Mouse (Mus musculus) MEL (cell line): ENCODE data around the gene Ift22. TPM values are rescaled to one million over a fixed set of nuclear protein-coding genes. Genes with fewer than 3 reads are reported as not detected.
A peak's percentile ranks its signal among the peaks of the same experiment; 100 is the strongest.
"Not testable (repeated sequence)": the region's sequence is repeated elsewhere in the genome, so short reads cannot be mapped to it uniquely, and the experiment has no call there.

ENCODE experiments used
- DNase-seq: peaks from one replicate; pipeline ENCODE4 v3.0.0; 2011; ENCODE audit warnings: low read depth, low spot score
- H3K27ac ChIP-seq: 2 replicates; pipeline ENCODE4 v1.5.1; 2012; ENCODE audit warnings: low read depth, mild to moderate bottlenecking, control low read depth, low read length, moderate library complexity; ENCODE audit not compliant: control insufficient read depth
- H3K27me3 ChIP-seq, 2 experiments: fragments of 150-350 bp in 1 of 2; sonication (generic) in 1 of 2; 2 replicates each; pipeline ENCODE4 v1.6.1; 2012; ENCODE audit warnings: low read length in 2 of 2, mild to moderate bottlenecking in 2 of 2, improper control_type of control experiment in 1 of 2, moderate library complexity in 1 of 2; ENCODE audit not compliant: insufficient read depth in 2 of 2, control insufficient read depth in 1 of 2
- H3K36me3 ChIP-seq, 2 experiments: 2 replicates each; pipeline ENCODE4 v1.6.1; 2012 to 2014; ENCODE audit warnings: low read length in 2 of 2, improper control_type of control experiment in 1 of 2, inconsistent platforms in 1 of 2, mild to moderate bottlenecking in 1 of 2; ENCODE audit not compliant: insufficient read depth in 2 of 2, control insufficient read depth in 1 of 2
- H3K4me1 ChIP-seq, 2 experiments: fragments of 150-350 bp in 1 of 2; sonication (generic) in 1 of 2; 2 replicates each; pipeline ENCODE4 v1.6.1; 2012; ENCODE audit warnings: low read length in 2 of 2, improper control_type of control experiment in 1 of 2, mild to moderate bottlenecking in 1 of 2; ENCODE audit not compliant: insufficient read depth in 2 of 2, control insufficient read depth in 1 of 2
- H3K4me3 ChIP-seq, 2 experiments: fragments of 150-350 bp in 1 of 2; sonication (generic) in 1 of 2; 2 replicates each; pipeline ENCODE4 v1.5.1; 2012; ENCODE audit warnings: low read depth in 2 of 2, low read length in 2 of 2, mild to moderate bottlenecking in 2 of 2, moderate library complexity in 2 of 2, control low read depth in 1 of 2, improper control_type of control experiment in 1 of 2; ENCODE audit not compliant: control insufficient read depth in 1 of 2, insufficient read depth in 1 of 2
- H3K79me2 ChIP-seq: 2 replicates; pipeline ENCODE4 v1.6.1; 2012; ENCODE audit warnings: mild to moderate bottlenecking, low read length, moderate library complexity; ENCODE audit not compliant: control insufficient read depth, poor library complexity, insufficient read depth
- H3K9ac ChIP-seq: 2 replicates; pipeline ENCODE4 v1.6.1; 2012; ENCODE audit warnings: low read depth, mild to moderate bottlenecking, control low read depth, low read length, moderate library complexity; ENCODE audit not compliant: control insufficient read depth, poor library complexity, severe bottlenecking
- H3K9me3 ChIP-seq: fragments of 150-350 bp; sonication (generic); replicated peaks from 2 replicates; pipeline ENCODE4 v1.6.1; 2012; ENCODE audit warnings: mild to moderate bottlenecking, low read length, improper control_type of control experiment, moderate library complexity; ENCODE audit not compliant: insufficient read depth
- BHLHE40 ChIP-seq: IDR thresholded peaks from 2 replicates; pipeline ENCODE4 v1.6.1; 2012; ENCODE audit warnings: low read depth, mild to moderate bottlenecking, inconsistent platforms, low read length, improper control_type of control experiment, borderline replicate concordance
- CHD1 ChIP-seq: IDR thresholded peaks from 2 replicates; pipeline ENCODE4 v1.6.1; 2012; ENCODE audit warnings: low read depth, mild to moderate bottlenecking, inconsistent platforms, low read length, improper control_type of control experiment
- CTCF ChIP-seq, 3 experiments: IDR thresholded peaks in 2 of 3; conservative IDR thresholded peaks in 1 of 3; 2 replicates each; pipeline ENCODE4 v1.5.1; 2011 to 2012; ENCODE audit warnings: low read length in 3 of 3, low read depth in 2 of 3, mild to moderate bottlenecking in 2 of 3, improper control_type of control experiment in 1 of 3, inconsistent platforms in 1 of 3, mixed read lengths in 1 of 3, moderate library complexity in 1 of 3; ENCODE audit not compliant: control insufficient read depth in 1 of 3, insufficient read depth in 1 of 3, poor library complexity in 1 of 3, severe bottlenecking in 1 of 3
- E2F4 ChIP-seq: IDR thresholded peaks from 2 replicates; pipeline ENCODE4 v1.6.1; 2011; ENCODE audit warnings: low read depth, low read length, improper control_type of control experiment, borderline replicate concordance
- ELF1 ChIP-seq: IDR thresholded peaks from 2 replicates; pipeline ENCODE4 v1.6.1; 2014; ENCODE audit warnings: low read depth, mild to moderate bottlenecking, inconsistent platforms, low read length, improper control_type of control experiment, moderate library complexity
- EP300 ChIP-seq, 2 experiments: IDR thresholded peaks; 2 replicates each; pipeline ENCODE4 v1.6.1; 2011; ENCODE audit warnings: improper control_type of control experiment in 2 of 2, low read length in 2 of 2, low read depth in 1 of 2, mild to moderate bottlenecking in 1 of 2
- ETS1 ChIP-seq: IDR thresholded peaks from 2 replicates; pipeline ENCODE4 v1.6.1; 2012; ENCODE audit warnings: low read depth, mild to moderate bottlenecking, inconsistent platforms, low read length, improper control_type of control experiment, moderate library complexity
- GABPA ChIP-seq: IDR thresholded peaks from 2 replicates; pipeline ENCODE4 v1.6.1; 2012; ENCODE audit warnings: low read depth, mild to moderate bottlenecking, inconsistent platforms, low read length, improper control_type of control experiment, moderate library complexity
- GATA1 ChIP-seq: IDR thresholded peaks from 2 replicates; pipeline ENCODE4 v1.6.1; 2011; ENCODE audit warnings: low read depth, low read length, improper control_type of control experiment
- HCFC1 ChIP-seq: IDR thresholded peaks from 2 replicates; pipeline ENCODE4 v1.6.1; 2012; ENCODE audit warnings: low read depth, mild to moderate bottlenecking, inconsistent platforms, low read length, improper control_type of control experiment, moderate library complexity
- JUND ChIP-seq: IDR thresholded peaks from 2 replicates; pipeline ENCODE4 v1.6.1; 2011; ENCODE audit warnings: low read depth, mild to moderate bottlenecking, improper control_type of control experiment, low read length
- KAT2A ChIP-seq: conservative IDR thresholded peaks from 2 replicates; pipeline ENCODE4 v1.6.1; 2012; ENCODE audit warnings: low read depth, low read length, improper control_type of control experiment, inconsistent platforms
- MAZ ChIP-seq: IDR thresholded peaks from 2 replicates; pipeline ENCODE4 v1.6.1; 2012; ENCODE audit warnings: low read depth, mild to moderate bottlenecking, inconsistent platforms, low read length, improper control_type of control experiment
- MEF2A ChIP-seq: IDR thresholded peaks from 2 replicates; pipeline ENCODE4 v1.6.1; 2014; ENCODE audit warnings: low read depth, mild to moderate bottlenecking, inconsistent platforms, low read length, improper control_type of control experiment; ENCODE audit not compliant: poor library complexity, insufficient replicate concordance, severe bottlenecking; ENCODE audit errors: extremely low read depth
- MYC ChIP-seq: IDR thresholded peaks from 2 replicates; pipeline ENCODE4 v1.6.1; 2011; ENCODE audit warnings: low read depth, mild to moderate bottlenecking, low read length, improper control_type of control experiment, moderate library complexity
- POLR2A ChIP-seq, 2 experiments: IDR thresholded peaks; 2 replicates each; pipeline ENCODE4 v1.6.1; 2011 to 2012; ENCODE audit warnings: low read length in 2 of 2, mild to moderate bottlenecking in 2 of 2, control low read depth in 1 of 2, improper control_type of control experiment in 1 of 2, low read depth in 1 of 2, moderate library complexity in 1 of 2; ENCODE audit not compliant: control insufficient read depth in 1 of 2, insufficient read depth in 1 of 2, poor library complexity in 1 of 2
- RAD21 ChIP-seq: IDR thresholded peaks from 2 replicates; pipeline ENCODE4 v1.6.1; 2011; ENCODE audit warnings: mild to moderate bottlenecking, low read depth, low read length, improper control_type of control experiment
- SIN3A ChIP-seq: IDR thresholded peaks from 2 replicates; pipeline ENCODE4 v1.6.1; 2012; ENCODE audit warnings: low read length, improper control_type of control experiment, inconsistent platforms
- TCF12 ChIP-seq: IDR thresholded peaks from 2 replicates; pipeline ENCODE4 v1.6.1; 2014; ENCODE audit warnings: low read depth, mild to moderate bottlenecking, inconsistent platforms, low read length, improper control_type of control experiment, moderate library complexity
- UBTF ChIP-seq: IDR thresholded peaks from 2 replicates; pipeline ENCODE4 v1.6.1; 2012; ENCODE audit warnings: low read depth, mild to moderate bottlenecking, inconsistent platforms, low read length, improper control_type of control experiment, moderate library complexity, borderline replicate concordance; ENCODE audit not compliant: insufficient read depth
- USF2 ChIP-seq, 2 experiments: IDR thresholded peaks; 2 replicates each; pipeline ENCODE4 v1.6.1; 2011 to 2012; ENCODE audit warnings: improper control_type of control experiment in 2 of 2, low read length in 2 of 2, borderline replicate concordance in 1 of 2, inconsistent platforms in 1 of 2, low read depth in 1 of 2, mild to moderate bottlenecking in 1 of 2; ENCODE audit not compliant: insufficient read depth in 1 of 2
- ZC3H11A ChIP-seq: IDR thresholded peaks from 2 replicates; pipeline ENCODE4 v1.6.1; 2012; ENCODE audit warnings: low read depth, mild to moderate bottlenecking, inconsistent platforms, low read length, improper control_type of control experiment
- ZKSCAN1 ChIP-seq: IDR thresholded peaks from 2 replicates; pipeline ENCODE4 v1.6.1; 2012; ENCODE audit warnings: low read depth, mild to moderate bottlenecking, inconsistent platforms, low read length, improper control_type of control experiment, moderate library complexity
- ZMIZ1 ChIP-seq: IDR thresholded peaks from 2 replicates; pipeline ENCODE4 v1.6.1; 2012; ENCODE audit warnings: low read depth, mild to moderate bottlenecking, inconsistent platforms, low read length, improper control_type of control experiment, moderate library complexity
- ZNF384 ChIP-seq: IDR thresholded peaks from 2 replicates; pipeline ENCODE4 v1.6.1; 2012; ENCODE audit warnings: low read depth, mild to moderate bottlenecking, inconsistent platforms, low read length, improper control_type of control experiment
- polyA plus RNA-seq, 2 experiments: library from polyadenylated mRNA; stranded (reverse) in 1 of 2; unstranded in 1 of 2; fragments of >175 nt in 1 of 2; fragments of >200 nt in 1 of 2; gene quantifications; 2 replicates each; pipeline versions ENCODE4 v1.2.1 to v1.2.4; 2012; ENCODE audit warnings: low replicate concordance in 2 of 2, low read depth in 1 of 2; ENCODE audit not compliant: insufficient read length in 2 of 2, insufficient read depth in 1 of 2, missing spikeins in 1 of 2
- total RNA-seq: library from RNA; depleted of rRNA; stranded (reverse); fragments of 300-350 nt; gene quantifications from 2 replicates; pipeline ENCODE4 v1.2.3, GENCODE M21; 2012

Ift22 gene
- total and polyA plus RNA-seq, 3 experiments, result 15.6 to 78.1 TPM; not detected in 1

DNA sequence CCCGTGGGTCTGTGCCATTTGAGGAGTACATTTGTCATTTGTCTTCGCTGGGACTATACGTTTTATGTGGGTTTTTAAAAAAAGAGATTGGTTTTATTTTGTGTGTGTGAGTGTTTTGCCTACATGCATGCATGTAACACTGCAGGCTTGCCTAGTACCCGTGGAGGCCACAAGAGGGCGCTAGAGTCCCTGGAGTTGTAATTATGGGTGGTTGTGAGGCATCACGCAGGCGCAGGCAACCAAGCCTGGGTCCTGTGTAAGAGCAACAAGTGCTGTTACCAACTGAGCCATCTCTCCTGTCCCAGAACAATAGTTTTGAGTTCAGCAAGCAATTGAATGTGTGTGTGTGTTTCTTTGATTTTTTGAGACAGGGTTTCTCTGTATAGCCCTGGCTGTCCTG lies 31.3 kb downstream of the Ift22 start:
- Histone ChIP-seq H3K9me3 (no peaks in the 10 kb centered on the region), H3K4me1 (no peaks in the 10 kb centered on the region), H3K79me2 (no peaks in the 10 kb centered on the region), H3K9ac (no peak overlapping the region), H3K4me3 (no peak overlapping the region), H3K27me3 (no peaks in the 10 kb centered on the region)
- DNase-seq, result peak; percentile 58
- TF ChIP-seq HCFC1 (no peak), USF2 (IDR thresholded peaks at IDR 0.05; ENCODE audit: borderline replicate concordance in 1 of 2, insufficient read depth in 1 of 2, low read depth in 1 of 2, low read length in 2 of 2) (no peak), ZMIZ1 (no peak), UBTF (no peak), RAD21 (peak; percentile 47), BHLHE40 (no peak), POLR2A (IDR thresholded peaks at IDR 0.05; ENCODE audit: control insufficient read depth in 1 of 2, insufficient read depth in 1 of 2, low read depth in 1 of 2, low read length in 2 of 2, poor library complexity in 1 of 2) (no peak), CTCF (IDR thresholded peaks at IDR 0.05 in 2 of 3, conservative IDR thresholded peaks at IDR 0.05 in 1 of 3; ENCODE audit: control insufficient read depth in 1 of 3, insufficient read depth in 1 of 3, low read depth in 2 of 3, low read length in 3 of 3, poor library complexity in 1 of 3, severe bottlenecking in 1 of 3) (peak; percentile 70 to 82 (median 81)), GATA1 (no peak), ELF1 (no peak), MAZ (no peak), CHD1 (no peak), KAT2A (no peak)
- TF ChIP-seq, all 39 proteins: peak for 2
- Histone ChIP-seq H3K36me3 (no peaks in the 10 kb centered on the region; a peak in 1 of 4 replicates), H3K27ac (no peak overlapping the region)

DNA sequence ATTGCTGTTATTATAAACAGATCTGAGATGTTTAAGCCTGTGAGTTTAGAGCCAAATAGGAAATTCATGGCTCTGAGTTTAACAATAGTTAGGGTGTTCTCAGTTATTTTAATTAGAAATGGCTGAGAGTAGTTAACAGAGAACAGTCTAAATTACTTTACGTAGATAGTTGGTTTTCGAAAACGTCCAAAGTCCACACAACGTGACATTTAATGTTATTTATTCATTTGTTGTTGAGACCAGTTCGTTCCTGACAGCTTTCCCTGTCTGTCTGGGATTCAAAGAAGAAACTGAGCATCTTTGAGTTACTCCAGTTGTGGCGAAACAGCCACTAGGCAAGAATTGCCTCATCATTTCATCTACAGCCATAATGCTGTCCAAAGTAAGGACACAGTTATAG lies 32.1 kb downstream of the Ift22 start:
- not testable (repeated sequence) for H3K4me3 ChIP-seq, H3K36me3 ChIP-seq, H3K79me2 ChIP-seq, H3K9me3 ChIP-seq, H3K27me3 ChIP-seq, H3K9ac ChIP-seq, DNase-seq, H3K4me1 ChIP-seq, H3K27ac ChIP-seq

DNA sequence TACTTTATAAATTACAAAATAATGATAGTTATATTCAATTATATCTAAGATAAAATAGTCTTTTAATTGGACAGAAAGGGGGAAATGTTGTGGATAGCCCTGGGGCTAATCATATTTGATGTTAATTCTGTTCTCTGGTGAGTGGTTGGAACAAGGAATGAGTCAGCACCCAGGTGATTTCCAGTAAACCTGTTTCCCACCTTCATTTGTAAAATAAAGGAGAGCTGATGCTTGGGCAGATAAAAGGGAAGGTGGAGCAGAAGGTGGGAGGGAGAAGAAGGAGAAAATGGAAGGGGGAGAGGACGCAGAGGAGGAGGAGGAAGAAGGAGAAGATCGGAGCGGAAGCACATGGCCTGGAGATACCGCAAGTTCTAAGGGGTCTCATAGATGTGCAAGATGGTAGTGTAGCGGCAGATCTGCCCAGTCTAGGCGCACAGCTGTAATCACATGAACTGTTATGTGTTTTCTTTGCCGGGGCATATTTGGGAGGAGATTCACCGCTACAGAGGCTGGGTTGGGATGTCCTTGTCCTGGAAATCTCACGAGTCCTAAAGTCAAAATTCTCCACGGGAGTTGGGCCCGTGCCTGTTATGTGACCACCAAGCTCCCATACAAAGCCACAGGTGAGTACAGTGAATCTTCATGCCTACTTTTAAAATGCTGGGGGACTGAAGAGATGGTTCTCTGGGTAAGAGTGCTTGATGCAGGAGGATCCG lies 33.1 kb downstream of the Ift22 start:
- no peaks in the 10 kb centered on the region; a peak in 1 of 4 replicates for H3K36me3 ChIP-seq
- H3K4me3 ChIP-seq, result no peak overlapping the region
- no peak for TF ChIP-seq ZKSCAN1
- no peak for TF ChIP-seq ETS1
- no peak for TF ChIP-seq JUND
- TF ChIP-seq MEF2A, result no peak
- no peak for TF ChIP-seq E2F4
- no peak for TF ChIP-seq CHD1
- no peak for TF ChIP-seq SIN3A
- TF ChIP-seq TCF12, result no peak
- no peak for TF ChIP-seq MAZ
- TF ChIP-seq HCFC1, result no peak
- no peak for TF ChIP-seq ZC3H11A
- TF ChIP-seq ZNF384, result no peak
- TF ChIP-seq EP300 (IDR thresholded peaks at IDR 0.05; ENCODE audit: low read depth in 1 of 2, low read length in 2 of 2), result no peak
- no peak for TF ChIP-seq MYC
- TF ChIP-seq GABPA, result no peak
- no peak for TF ChIP-seq POLR2A (IDR thresholded peaks at IDR 0.05; ENCODE audit: control insufficient read depth in 1 of 2, insufficient read depth in 1 of 2, low read depth in 1 of 2, low read length in 2 of 2, poor library complexity in 1 of 2)

More for the DNA sequence above, 33.1 kb downstream of the Ift22 start:
- DNase-seq, result no peak
- Histone ChIP-seq H3K4me1 (no peaks in the 10 kb centered on the region), H3K9me3 (no peaks in the 10 kb centered on the region), H3K27me3 (no peaks in the 10 kb centered on the region), H3K9ac (no peak overlapping the region), H3K27ac (no peak overlapping the region), H3K79me2 (no peaks in the 10 kb centered on the region)
